Mouse (Mus musculus): ENCODE data around the gene Grm5. TPM values are rescaled to one million over a fixed set of nuclear protein-coding genes. Genes with fewer than 3 reads are reported as not detected.

Grm5 gene
- polyA plus RNA-seq, 1 experiment from 2014 or later, result 89.6 TPM

- peak overlapping the region; percentile 23 for H3K4me2 ChIP-seq
- no peaks in the 10 kb centered on the region for H3K9me3 ChIP-seq (replicated peaks)
- WGBS, result 50% methylated on average over 5 of the region's 5 CpGs
- H3K9ac ChIP-seq (replicated peaks), result no peak overlapping the region
- no peaks in the 10 kb centered on the region for H3K36me3 ChIP-seq
- no peaks in the 10 kb centered on the region for H3K27me3 ChIP-seq (replicated peaks)
- H3K4me3 ChIP-seq (replicated peaks), result no peak overlapping the region
- peak overlapping the region; percentile 62 for H3K27ac ChIP-seq (replicated peaks)
- peaks cover 11% of the 10 kb centered on the region for H3K4me1 ChIP-seq
- peak; percentile 90 for ATAC-seq (ENCODE audit: low FRiP score)
Measured at GRCm38 (mm10) chr7:87925956-87926355, 342.0 kb downstream of the Grm5 start.

GRCm38 (mm10) chr7:87937415-87937814 is 353.4 kb downstream of the Grm5 start:
- WGBS, result 24% methylated on average over 1 of the region's 1 CpGs
- no peak overlapping the region for H3K4me3 ChIP-seq (replicated peaks)
- H3K36me3 ChIP-seq, result no peaks in the 10 kb centered on the region
- no peak overlapping the region for H3K9ac ChIP-seq (replicated peaks)
- H3K27me3 ChIP-seq (replicated peaks), result no peaks in the 10 kb centered on the region
- no peak overlapping the region for H3K4me2 ChIP-seq
- H3K9me3 ChIP-seq (replicated peaks), result no peaks in the 10 kb centered on the region
- no peak for ATAC-seq (ENCODE audit: low FRiP score)
- peaks cover 3% of the 10 kb centered on the region; the same call in 1 of the 2 replicates for H3K4me1 ChIP-seq
- H3K27ac ChIP-seq (replicated peaks), result no peak overlapping the region

DNA sequence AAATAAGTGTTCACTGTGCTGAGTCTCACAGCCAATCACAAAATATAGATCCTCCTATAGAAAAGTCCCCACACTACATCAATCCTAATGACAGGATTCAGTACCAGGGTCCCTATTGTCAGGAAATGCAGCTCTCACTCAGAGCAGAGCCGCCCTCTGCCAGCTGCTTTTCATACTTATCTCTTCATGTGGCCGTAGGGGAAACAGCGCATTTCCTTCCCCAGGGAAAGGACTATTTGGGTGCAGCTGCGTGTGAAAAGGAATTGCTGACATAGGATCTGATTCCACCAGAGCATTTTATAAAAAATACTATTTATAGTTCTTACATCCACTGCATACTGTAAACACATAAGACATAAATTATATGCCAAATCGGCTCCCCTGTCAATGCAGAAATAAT is 354.3 kb downstream of the Grm5 start:
- H3K9me3 ChIP-seq (replicated peaks), result no peaks in the 10 kb centered on the region
- no peak overlapping the region for H3K4me3 ChIP-seq (replicated peaks)
- ATAC-seq (ENCODE audit: low FRiP score), result peak; percentile 68; the same call in 1 of the 2 replicates
- H3K27ac ChIP-seq (replicated peaks), result no peak overlapping the region; the same call in 1 of the 2 replicates
- H3K4me1 ChIP-seq, result peaks cover 3% of the 10 kb centered on the region; the same call in 1 of the 2 replicates
- no peaks in the 10 kb centered on the region for H3K27me3 ChIP-seq (replicated peaks)
- H3K9ac ChIP-seq (replicated peaks), result no peak overlapping the region
- H3K4me2 ChIP-seq, result no peak overlapping the region
- no peaks in the 10 kb centered on the region for H3K36me3 ChIP-seq
- WGBS, result 14% methylated on average over 5 of the region's 5 CpGs

DNA sequence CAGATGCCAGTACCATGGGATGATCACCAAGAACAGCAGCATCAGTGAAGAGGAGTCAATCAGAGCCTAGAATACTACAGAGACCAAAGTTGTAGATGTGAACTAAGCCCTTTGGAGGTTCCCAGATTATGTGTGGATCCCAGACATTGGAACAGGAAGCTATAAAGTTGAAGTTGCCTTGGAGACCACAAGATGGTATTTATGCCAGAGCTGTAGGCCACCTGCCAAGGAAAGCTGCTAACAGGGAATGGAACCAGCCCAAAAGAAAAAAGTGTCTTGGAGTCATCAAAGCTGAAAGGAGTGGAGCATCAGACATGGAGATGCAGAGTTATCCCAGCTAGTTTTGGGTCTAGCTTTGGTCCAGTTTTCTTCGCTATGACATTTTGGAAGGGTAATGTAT is 366.2 kb downstream of the Grm5 start:
- no peak overlapping the region for H3K9ac ChIP-seq (replicated peaks)
- no peaks in the 10 kb centered on the region for H3K4me1 ChIP-seq
- ATAC-seq (ENCODE audit: low FRiP score), result no peak
- H3K4me2 ChIP-seq, result no peak overlapping the region
- H3K27me3 ChIP-seq (replicated peaks), result no peaks in the 10 kb centered on the region
- H3K4me3 ChIP-seq (replicated peaks), result no peak overlapping the region
- H3K36me3 ChIP-seq, result no peaks in the 10 kb centered on the region
- no peaks in the 10 kb centered on the region for H3K9me3 ChIP-seq (replicated peaks)
- H3K27ac ChIP-seq (replicated peaks), result no peak overlapping the region
- WGBS, result 93% methylated on average over 1 of the region's 1 CpGs

DNA sequence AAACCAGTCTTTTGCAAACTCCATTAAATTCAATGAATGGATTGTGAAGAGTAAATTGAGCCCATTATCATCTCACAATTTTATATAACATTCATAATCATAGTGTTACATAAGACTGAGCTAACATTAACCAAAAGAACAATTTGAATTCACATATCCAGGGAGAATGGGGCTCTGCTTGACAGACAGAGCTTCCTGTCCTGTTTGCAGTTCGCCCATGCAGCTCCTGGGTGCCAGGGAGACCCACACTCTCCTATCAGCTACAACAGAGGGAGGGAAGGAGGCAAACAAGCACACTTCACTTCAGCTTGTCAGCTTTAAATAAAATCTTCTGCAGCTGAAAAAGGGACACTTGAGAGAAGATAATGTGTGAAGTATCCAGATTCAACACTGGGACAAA is 389.2 kb downstream of the Grm5 start:
- Histone ChIP-seq H3K4me2 (no peak overlapping the region), H3K9ac (replicated peaks) (no peak overlapping the region), H3K9me3 (replicated peaks) (no peaks in the 10 kb centered on the region), H3K4me1 (no peaks in the 10 kb centered on the region), H3K4me3 (replicated peaks) (no peak overlapping the region), H3K27ac (replicated peaks) (no peak overlapping the region), H3K36me3 (no peaks in the 10 kb centered on the region), H3K27me3 (replicated peaks) (no peaks in the 10 kb centered on the region)
- no peak for ATAC-seq (ENCODE audit: low FRiP score)
- WGBS, result 60% methylated on average over 1 of the region's 1 CpGs

GRCm38 (mm10) chr7:87975041-87975440 is 391.1 kb downstream of the Grm5 start:
- no peak for ATAC-seq (ENCODE audit: low FRiP score)
- H3K36me3 ChIP-seq, result no peaks in the 10 kb centered on the region
- no peak overlapping the region for H3K4me2 ChIP-seq
- no peak overlapping the region for H3K4me3 ChIP-seq (replicated peaks)
- no peak overlapping the region for H3K27ac ChIP-seq (replicated peaks)
- no peaks in the 10 kb centered on the region for H3K9me3 ChIP-seq (replicated peaks)
- H3K9ac ChIP-seq (replicated peaks), result no peak overlapping the region
- 68% methylated on average over 8 of the region's 8 CpGs for WGBS
- H3K4me1 ChIP-seq, result no peaks in the 10 kb centered on the region
- no peaks in the 10 kb centered on the region for H3K27me3 ChIP-seq (replicated peaks)

GRCm38 (mm10) chr7:87983494-87983893 is 399.5 kb downstream of the Grm5 start:
- H3K27ac ChIP-seq (replicated peaks), result no peak overlapping the region
- ATAC-seq (ENCODE audit: low FRiP score), result no peak
- H3K4me3 ChIP-seq (replicated peaks), result no peak overlapping the region
- H3K4me2 ChIP-seq, result no peak overlapping the region
- no peaks in the 10 kb centered on the region for H3K4me1 ChIP-seq
- H3K9me3 ChIP-seq (replicated peaks), result no peaks in the 10 kb centered on the region
- H3K36me3 ChIP-seq, result no peaks in the 10 kb centered on the region
- WGBS, result 50% methylated on average over 2 of the region's 2 CpGs
- no peak overlapping the region for H3K9ac ChIP-seq (replicated peaks)
- no peaks in the 10 kb centered on the region for H3K27me3 ChIP-seq (replicated peaks)

- no peaks in the 10 kb centered on the region for H3K27me3 ChIP-seq (replicated peaks)
- no peak overlapping the region for H3K27ac ChIP-seq (replicated peaks)
- ATAC-seq (ENCODE audit: low FRiP score), result no peak
- H3K4me3 ChIP-seq (replicated peaks), result no peak overlapping the region
- no peaks in the 10 kb centered on the region for H3K36me3 ChIP-seq
- H3K9ac ChIP-seq (replicated peaks), result no peak overlapping the region
- no peaks in the 10 kb centered on the region for H3K4me1 ChIP-seq
- H3K9me3 ChIP-seq (replicated peaks), result no peaks in the 10 kb centered on the region
- no peak overlapping the region for H3K4me2 ChIP-seq
- 87% methylated on average over 3 of the region's 3 CpGs for WGBS
Measured at GRCm38 (mm10) chr7:88014451-88014850, 430.5 kb downstream of the Grm5 start.

DNA sequence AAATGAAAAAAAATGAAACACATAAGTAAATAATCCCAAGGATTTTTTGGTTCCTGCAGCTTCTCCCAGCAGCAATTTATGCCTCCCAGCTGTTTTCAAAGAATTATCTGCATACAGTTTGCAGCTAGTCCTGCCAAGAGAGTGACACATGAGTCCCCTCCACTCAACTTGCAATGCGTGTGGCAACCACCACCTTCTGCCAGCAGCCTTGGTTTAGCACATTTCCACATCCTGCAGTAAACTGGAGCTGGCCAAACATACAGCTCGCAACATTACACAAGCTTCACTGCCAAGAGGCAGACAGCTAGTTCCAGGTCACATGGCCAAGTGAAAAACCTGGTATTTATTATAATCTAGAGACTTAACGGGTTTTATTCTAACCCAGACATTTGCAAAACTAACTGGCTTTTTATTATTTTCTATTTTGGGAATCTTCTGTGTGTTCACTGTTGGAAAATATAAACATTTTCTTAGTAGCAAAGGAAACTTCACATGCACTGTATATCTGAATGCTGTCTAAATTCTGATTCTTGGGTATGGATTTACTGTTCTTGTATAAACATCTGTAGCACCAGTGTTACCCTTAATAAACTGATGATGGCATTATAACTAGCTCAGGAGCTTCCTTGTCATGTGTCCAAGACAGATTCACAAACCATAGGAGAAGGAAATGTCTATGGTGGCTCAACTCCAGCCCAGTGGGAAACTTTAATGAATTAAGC is 443.6 kb downstream of the Grm5 start:
- WGBS, result 70% methylated on average over 3 of the region's 3 CpGs
- Histone ChIP-seq H3K27me3 (replicated peaks) (no peaks in the 10 kb centered on the region), H3K9ac (replicated peaks) (no peak overlapping the region), H3K4me2 (no peak overlapping the region), H3K4me3 (replicated peaks) (no peak overlapping the region), H3K27ac (replicated peaks) (no peak overlapping the region), H3K36me3 (no peaks in the 10 kb centered on the region), H3K4me1 (no peaks in the 10 kb centered on the region), H3K9me3 (replicated peaks) (no peaks in the 10 kb centered on the region)
- peak; percentile 55; the same call in 1 of the 2 replicates for ATAC-seq (ENCODE audit: low FRiP score)

DNA sequence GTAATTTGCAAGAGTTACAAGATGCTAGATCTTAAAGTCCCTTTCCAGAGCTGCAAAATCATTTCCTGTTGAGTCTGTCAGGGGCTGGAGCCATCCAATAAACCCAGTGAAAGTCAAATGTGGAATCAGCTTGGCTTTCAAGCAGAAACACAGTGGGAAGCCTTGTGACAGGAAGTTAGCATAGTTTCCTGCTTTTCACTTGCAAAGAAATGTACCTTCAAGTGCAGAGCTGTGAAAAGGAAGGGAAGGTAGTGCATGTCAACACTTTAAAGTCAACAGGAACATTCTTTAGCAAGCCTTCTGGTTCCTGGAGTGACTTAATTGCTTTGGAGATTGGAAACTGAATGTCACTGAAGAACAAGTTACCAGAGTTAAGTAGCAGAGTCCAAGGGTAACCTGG is 463.4 kb downstream of the Grm5 start:
- Histone ChIP-seq H3K4me2 (no peak overlapping the region), H3K9ac (replicated peaks) (no peak overlapping the region), H3K4me3 (replicated peaks) (no peak overlapping the region), H3K36me3 (no peaks in the 10 kb centered on the region), H3K27ac (replicated peaks) (no peak overlapping the region), H3K4me1 (no peaks in the 10 kb centered on the region), H3K9me3 (replicated peaks) (no peaks in the 10 kb centered on the region), H3K27me3 (replicated peaks) (no peaks in the 10 kb centered on the region)
- ATAC-seq (ENCODE audit: low FRiP score), result no peak

GRCm38 (mm10) chr7:88054224-88054938 is 470.4 kb downstream of the Grm5 start:
- Histone ChIP-seq H3K36me3 (no peaks in the 10 kb centered on the region), H3K4me3 (replicated peaks) (no peak overlapping the region), H3K9me3 (replicated peaks) (no peaks in the 10 kb centered on the region), H3K4me2 (no peak overlapping the region), H3K4me1 (no peaks in the 10 kb centered on the region), H3K27me3 (replicated peaks) (no peaks in the 10 kb centered on the region), H3K27ac (replicated peaks) (no peak overlapping the region), H3K9ac (replicated peaks) (no peak overlapping the region)
- WGBS, result 63% methylated on average over 1 of the region's 1 CpGs
- no peak for ATAC-seq (ENCODE audit: low FRiP score)

DNA sequence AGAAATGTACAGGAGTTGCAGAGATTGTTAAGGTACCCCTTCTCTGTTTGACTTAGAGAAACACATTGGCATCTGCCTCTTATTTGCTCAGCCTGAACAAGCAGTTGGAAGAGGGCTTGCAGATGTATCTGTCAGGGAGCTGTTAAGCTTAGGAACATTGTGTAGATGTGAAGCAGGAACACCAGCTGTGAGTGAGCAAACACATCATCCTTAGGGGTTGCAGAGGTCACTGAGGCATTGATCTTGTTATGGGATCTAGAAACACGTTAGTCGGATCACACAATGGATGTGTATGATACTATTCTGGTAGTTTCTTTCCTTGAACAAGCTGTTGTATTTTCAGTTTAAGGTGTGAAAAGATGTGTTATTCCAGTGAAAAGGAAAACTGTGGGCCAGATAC is 472.5 kb downstream of the Grm5 start:
- ATAC-seq (ENCODE audit: low FRiP score), result no peak
- Histone ChIP-seq H3K27ac (replicated peaks) (no peak overlapping the region), H3K4me2 (no peak overlapping the region), H3K9me3 (replicated peaks) (no peaks in the 10 kb centered on the region), H3K27me3 (replicated peaks) (no peaks in the 10 kb centered on the region), H3K4me3 (replicated peaks) (no peak overlapping the region), H3K4me1 (no peaks in the 10 kb centered on the region), H3K36me3 (no peaks in the 10 kb centered on the region), H3K9ac (replicated peaks) (no peak overlapping the region)
- 51% methylated on average over 2 of the region's 2 CpGs for WGBS
